Mouse (Mus musculus) 3T3-L1 (cell line): Measurements from ENCODE around the gene Slc17a1.

Experiments
- DNase-seq: peaks from one replicate; pipeline ENCODE4 v3.0.0-alpha.2; 2015; ENCODE audit warnings: low read depth, low spot score

The Slc17a1 gene

GRCm38 (mm10) chr13:23867405-23867804, at the start of gene Slc17a1:
Gene Slc17a1, plus strand, starts transcription at chr13:23867750.
- DNase-seq: no peak

- DNase-seq: no peak
Measured at GRCm38 (mm10) chr13:23820179-23820940, 47.2 kb upstream of the Slc17a1 start.

GRCm38 (mm10) chr13:23822213-23822612, 45.3 kb upstream of the Slc17a1 start:
- DNase-seq: no peak

- no peak for DNase-seq
Measured at GRCm38 (mm10) chr13:23826606-23827005, 40.9 kb upstream of the Slc17a1 start.

GRCm38 (mm10) chr13:23833053-23833452, 34.5 kb upstream of the Slc17a1 start:
- peak; percentile 44 for DNase-seq

GRCm38 (mm10) chr13:23834836-23835235, 32.7 kb upstream of the Slc17a1 start:
- DNase-seq: no peak

GRCm38 (mm10) chr13:23836630-23837029, 30.9 kb upstream of the Slc17a1 start:
- no peak for DNase-seq

GRCm38 (mm10) chr13:23839308-23839707, 28.2 kb upstream of the Slc17a1 start, which contains the start of gene Slc17a3:
Gene Slc17a3, plus strand, starts transcription at chr13:23839434.
- no peak for DNase-seq

- no peak for DNase-seq
Measured at GRCm38 (mm10) chr13:23845851-23846250, 21.7 kb upstream of the Slc17a1 start.

GRCm38 (mm10) chr13:23849299-23849698, 18.3 kb upstream of the Slc17a1 start:
- DNase-seq: no peak

GRCm38 (mm10) chr13:23856401-23856800, 11.1 kb upstream of the Slc17a1 start:
- no peak for DNase-seq

- no peak for DNase-seq
Measured at GRCm38 (mm10) chr13:23861815-23862214, 5.7 kb upstream of the Slc17a1 start.

- no peak for DNase-seq
Measured at GRCm38 (mm10) chr13:23864711-23865110, 2.8 kb upstream of the Slc17a1 start.

GRCm38 (mm10) chr13:23866086-23866710, 1.4 kb upstream of the Slc17a1 start:
- no peak for DNase-seq

- no peak for DNase-seq
Measured at GRCm38 (mm10) chr13:23867000-23867399, 550 bp upstream of the Slc17a1 start.

- DNase-seq: no peak
Measured at GRCm38 (mm10) chr13:23868790-23869533, 1.4 kb downstream of the Slc17a1 start.

- DNase-seq: no peak
Measured at GRCm38 (mm10) chr13:23869996-23870395, 2.4 kb downstream of the Slc17a1 start.

- no peak for DNase-seq
Measured at GRCm38 (mm10) chr13:23873141-23873540, 5.6 kb downstream of the Slc17a1 start.

GRCm38 (mm10) chr13:23879106-23879505, 11.6 kb downstream of the Slc17a1 start:
- no peak for DNase-seq

- no peak for DNase-seq
Measured at GRCm38 (mm10) chr13:23879636-23880035, 12.1 kb downstream of the Slc17a1 start.

- DNase-seq: peak; percentile 27
Measured at GRCm38 (mm10) chr13:23885540-23885939, 18.0 kb downstream of the Slc17a1 start.

- DNase-seq: no peak
Measured at GRCm38 (mm10) chr13:23887026-23887725, 19.6 kb downstream of the Slc17a1 start.
